Mouse (Mus musculus): ENCODE measurements at regions not wholly inside any gene's neighbourhood (a gene's known extent, or its start where the extent isn't known, plus 50 kb on each side); places are given as distances from the start of the nearest gene placed in this dataset.

- TF ChIP-seq CTCF (IDR thresholded peaks at IDR 0.05 in 2 of 3, conservative IDR thresholded peaks at IDR 0.05 in 1 of 3; ENCODE audit: control insufficient read depth in 1 of 3, insufficient read depth in 1 of 3, low read depth in 2 of 3, low read length in 3 of 3, poor library complexity in 1 of 3, severe bottlenecking in 1 of 3) (no peak), EP300 (IDR thresholded peaks at IDR 0.05; ENCODE audit: low read depth in 1 of 2, low read length in 2 of 2) (no peak), MYC (IDR thresholded peaks at IDR 0.05; ENCODE audit: low read depth, low read length) (no peak), POLR2A (IDR thresholded peaks at IDR 0.05; ENCODE audit: control insufficient read depth in 1 of 2, insufficient read depth in 1 of 2, low read depth in 1 of 2, low read length in 2 of 2, poor library complexity in 1 of 2) (no peak), MEF2A (IDR thresholded peaks at IDR 0.05; ENCODE audit: extremely low read depth, insufficient replicate concordance, low read depth, low read length, poor library complexity, severe bottlenecking) (no peak), CHD2 (IDR thresholded peaks at IDR 0.05; ENCODE audit: low read length) (no peak), TBP (IDR thresholded peaks at IDR 0.05; ENCODE audit: low read depth, low read length) (no peak), ZKSCAN1 (IDR thresholded peaks at IDR 0.05; ENCODE audit: low read depth, low read length) (no peak), USF1 (IDR thresholded peaks at IDR 0.05; ENCODE audit: low read depth, low read length) (no peak), SIN3A (IDR thresholded peaks at IDR 0.05; ENCODE audit: low read length) (no peak), SMC3 (IDR thresholded peaks at IDR 0.05; ENCODE audit: low read depth, low read length) (no peak), NELFE (IDR thresholded peaks at IDR 0.05; ENCODE audit: low read depth, low read length) (no peak)
Measured at GRCm38 (mm10) chr4:58693018-58693417, 94.5 kb downstream of the Olfr267 start.

All from MEL (cell line).